Mouse (Mus musculus) E14TG2a.4 (cell line): ENCODE data around the gene Slc6a19.

Experiments used
- CTCF ChIP-seq: conservative IDR thresholded peaks from 2 replicates; pipeline ENCODE4 v1.5.1; 2014; ENCODE audit warnings: low read length
- NANOG ChIP-seq: IDR thresholded peaks from 2 replicates; pipeline ENCODE4 v1.6.1; 2014; ENCODE audit warnings: borderline replicate concordance, low read length, mixed read lengths
- POU5F1 ChIP-seq: IDR thresholded peaks from 2 replicates; pipeline ENCODE4 v1.6.1; 2014; ENCODE audit warnings: low read length, borderline replicate concordance

- TF ChIP-seq CTCF = no peak
- no peak for TF ChIP-seq POU5F1
- TF ChIP-seq NANOG = no peak
These were observed 27.6 kb upstream of the Slc6a19 start for GRCm38 (mm10) chr13:73732235-73732634.
